Mouse (Mus musculus): ENCODE data around the gene Cebpa. TPM values are rescaled to one million over a fixed set of nuclear protein-coding genes. Genes with fewer than 3 reads are reported as not detected.

Cebpa gene
- polyA plus RNA-seq, 1 experiment from 2014 or later = 4.3 TPM

GRCm38 (mm10) chr7:35130059-35130738 lies 11.1 kb downstream of the Cebpa start:
- H3K4me2 ChIP-seq = no peak overlapping the region
- H3K9me3 ChIP-seq (replicated peaks) = no peaks in the 10 kb centered on the region
- no peaks in the 10 kb centered on the region for H3K36me3 ChIP-seq
- H3K9ac ChIP-seq = no peak overlapping the region
- H3K4me3 ChIP-seq (replicated peaks) = no peak overlapping the region
- no peak overlapping the region for H3K27ac ChIP-seq
- 72% methylated on average over 13 of the region's 13 CpGs for WGBS (ENCODE audit: insufficient replicate concordance)
- DNase-seq (no peak), ATAC-seq (ENCODE audit: low read depth) (no peak)
- no peaks in the 10 kb centered on the region for H3K27me3 ChIP-seq
- peaks cover 35% of the 10 kb centered on the region for H3K4me1 ChIP-seq (replicated peaks)

- 66% methylated on average over 5 of the region's 5 CpGs for WGBS (ENCODE audit: insufficient replicate concordance)
- H3K27me3 ChIP-seq = no peaks in the 10 kb centered on the region
- ATAC-seq (ENCODE audit: low read depth) (no peak), DNase-seq (no peak)
- H3K27ac ChIP-seq = no peak overlapping the region
- H3K4me3 ChIP-seq (replicated peaks) = no peak overlapping the region
- H3K4me2 ChIP-seq = no peak overlapping the region
- H3K9ac ChIP-seq = no peak overlapping the region
- peaks cover 35% of the 10 kb centered on the region for H3K4me1 ChIP-seq (replicated peaks)
- H3K36me3 ChIP-seq = no peaks in the 10 kb centered on the region
- H3K9me3 ChIP-seq (replicated peaks) = no peaks in the 10 kb centered on the region
Observed at GRCm38 (mm10) chr7:35130888-35131287, 11.8 kb downstream of the Cebpa start.

- ATAC-seq (ENCODE audit: low read depth) (no peak), DNase-seq (no peak)
- H3K36me3 ChIP-seq = no peaks in the 10 kb centered on the region
- peaks cover 28% of the 10 kb centered on the region for H3K4me1 ChIP-seq (replicated peaks)
- no peak overlapping the region for H3K27ac ChIP-seq
- H3K9ac ChIP-seq = no peak overlapping the region
- no peak overlapping the region for H3K4me3 ChIP-seq (replicated peaks)
- no peaks in the 10 kb centered on the region for H3K9me3 ChIP-seq (replicated peaks)
- H3K27me3 ChIP-seq = no peaks in the 10 kb centered on the region
- H3K4me2 ChIP-seq = no peak overlapping the region
- 80% methylated on average over 9 of the region's 9 CpGs for WGBS (ENCODE audit: insufficient replicate concordance)
Observed at GRCm38 (mm10) chr7:35131601-35132000, 12.5 kb downstream of the Cebpa start.

GRCm38 (mm10) chr7:35134621-35135020 lies 15.5 kb downstream of the Cebpa start:
- Histone ChIP-seq H3K27me3 (no peaks in the 10 kb centered on the region), H3K4me1 (replicated peaks) (no peaks in the 10 kb centered on the region; the same call in 1 of the 2 replicates), H3K9ac (no peak overlapping the region), H3K36me3 (no peaks in the 10 kb centered on the region), H3K9me3 (replicated peaks) (no peaks in the 10 kb centered on the region), H3K4me3 (replicated peaks) (no peak overlapping the region), H3K27ac (no peak overlapping the region), H3K4me2 (no peak overlapping the region)
- DNase-seq (no peak), ATAC-seq (ENCODE audit: low read depth) (no peak)
- WGBS (ENCODE audit: insufficient replicate concordance) = 41% methylated on average over 5 of the region's 5 CpGs

GRCm38 (mm10) chr7:35137524-35137923 lies 18.4 kb downstream of the Cebpa start:
- H3K9ac ChIP-seq = no peak overlapping the region
- no peak overlapping the region for H3K4me2 ChIP-seq
- ATAC-seq (ENCODE audit: low read depth) = no peak
- 47% methylated on average over 1 of the region's 1 CpGs for WGBS (ENCODE audit: insufficient replicate concordance)
- H3K27me3 ChIP-seq = no peaks in the 10 kb centered on the region
- no peak for DNase-seq
- peaks cover 13% of the 10 kb centered on the region for H3K4me1 ChIP-seq (replicated peaks)
- no peaks in the 10 kb centered on the region for H3K9me3 ChIP-seq (replicated peaks)
- no peak overlapping the region for H3K4me3 ChIP-seq (replicated peaks)
- no peaks in the 10 kb centered on the region for H3K36me3 ChIP-seq
- no peak overlapping the region for H3K27ac ChIP-seq

DNA sequence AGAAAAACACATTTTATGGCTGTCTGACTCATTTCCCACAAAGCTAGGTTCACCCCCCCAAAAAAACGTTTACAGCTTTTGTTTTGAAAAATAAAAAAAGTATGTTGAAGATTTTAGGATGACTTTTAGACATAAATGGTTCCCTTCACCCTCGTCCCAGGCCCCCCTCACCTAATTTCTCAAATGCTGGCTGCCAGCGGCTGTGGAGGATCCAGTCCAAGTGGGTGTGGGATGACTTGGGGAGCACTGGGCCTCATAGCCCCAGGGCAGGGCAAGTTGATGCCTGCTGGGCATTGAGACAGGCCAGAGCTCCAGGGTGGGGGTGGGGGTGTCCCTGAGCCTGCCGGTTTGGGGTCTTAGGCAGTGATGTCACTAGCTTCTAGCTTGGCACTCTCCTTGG lies 19.4 kb downstream of the Cebpa start:
- H3K4me1 ChIP-seq (replicated peaks) = peaks cover 17% of the 10 kb centered on the region
- H3K9ac ChIP-seq = no peak overlapping the region
- no peaks in the 10 kb centered on the region for H3K9me3 ChIP-seq (replicated peaks)
- no peak overlapping the region for H3K4me2 ChIP-seq
- DNase-seq (no peak), ATAC-seq (ENCODE audit: low read depth) (no peak)
- H3K27me3 ChIP-seq = no peaks in the 10 kb centered on the region
- whole genome bisulfite sequencing (ENCODE audit: insufficient replicate concordance) = 45% methylated on average over 4 of the region's 4 CpGs
- no peaks in the 10 kb centered on the region for H3K36me3 ChIP-seq
- no peak overlapping the region for H3K4me3 ChIP-seq (replicated peaks)
- no peak overlapping the region for H3K27ac ChIP-seq

DNA sequence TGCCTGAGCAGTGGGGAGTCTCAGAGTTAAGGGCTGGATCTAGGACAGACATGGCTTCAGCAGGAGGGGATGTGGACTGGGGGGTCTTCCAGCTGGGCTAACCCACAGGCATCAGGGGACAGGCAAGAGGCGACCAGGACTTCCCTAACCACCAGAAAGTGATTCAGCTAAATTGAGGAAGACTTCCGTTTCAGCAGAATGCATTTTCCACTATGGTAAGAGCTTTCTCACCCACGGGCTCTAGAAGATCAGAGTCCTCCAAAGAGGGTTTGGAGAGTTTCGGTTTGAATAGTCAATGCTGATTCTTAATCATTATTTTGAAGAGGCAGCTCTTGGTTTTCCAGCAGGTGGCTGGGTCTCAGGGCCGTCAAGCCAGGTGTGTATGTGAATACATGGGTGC lies 20.8 kb downstream of the Cebpa start:
- WGBS (ENCODE audit: insufficient replicate concordance) = 33% methylated on average over 5 of the region's 5 CpGs
- Histone ChIP-seq H3K9ac (no peak overlapping the region), H3K4me2 (no peak overlapping the region), H3K4me3 (replicated peaks) (no peak overlapping the region), H3K9me3 (replicated peaks) (no peaks in the 10 kb centered on the region), H3K36me3 (no peaks in the 10 kb centered on the region), H3K27ac (no peak overlapping the region), H3K27me3 (no peaks in the 10 kb centered on the region), H3K4me1 (replicated peaks) (peaks cover 26% of the 10 kb centered on the region)
- DNase-seq = no peak
- ATAC-seq (ENCODE audit: low read depth) = no peak

- Histone ChIP-seq H3K4me1 (replicated peaks) (peaks cover 39% of the 10 kb centered on the region), H3K4me3 (replicated peaks) (no peak overlapping the region), H3K27ac (no peak overlapping the region), H3K9ac (peak overlapping the region; percentile 15; the same call in 1 of the 2 replicates), H3K4me2 (no peak overlapping the region), H3K36me3 (no peaks in the 10 kb centered on the region), H3K27me3 (no peaks in the 10 kb centered on the region), H3K9me3 (replicated peaks) (no peaks in the 10 kb centered on the region)
- DNase-seq (no peak), ATAC-seq (ENCODE audit: low read depth) (no peak)
- 51% methylated on average over 5 of the region's 5 CpGs for WGBS (ENCODE audit: insufficient replicate concordance)
Observed at GRCm38 (mm10) chr7:35141519-35141918, 22.4 kb downstream of the Cebpa start.

DNA sequence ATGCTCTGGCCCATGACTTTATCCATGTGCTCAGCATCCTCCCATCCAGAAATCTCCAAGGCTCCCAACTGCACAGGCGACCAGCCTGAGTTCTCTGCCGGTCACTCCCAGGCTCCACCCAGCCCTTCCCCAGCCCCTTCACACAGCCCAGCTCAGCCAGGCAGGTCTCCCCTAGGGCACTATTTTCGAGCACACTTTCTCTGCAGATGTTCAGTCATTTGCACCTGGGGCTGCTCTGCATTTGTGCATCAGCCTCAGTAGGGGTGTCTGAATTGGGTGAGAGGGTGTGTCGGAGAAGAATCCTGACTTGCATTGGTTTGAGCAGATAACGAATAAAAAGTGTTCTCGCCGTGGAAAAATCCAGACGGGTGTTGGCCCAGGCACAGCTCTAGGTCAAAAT lies 23.4 kb downstream of the Cebpa start:
- Histone ChIP-seq H3K27ac (no peak overlapping the region), H3K4me2 (no peak overlapping the region), H3K4me1 (replicated peaks) (peaks cover 43% of the 10 kb centered on the region), H3K9ac (no peak overlapping the region), H3K27me3 (no peaks in the 10 kb centered on the region), H3K36me3 (no peaks in the 10 kb centered on the region), H3K4me3 (replicated peaks) (no peak overlapping the region), H3K9me3 (replicated peaks) (no peaks in the 10 kb centered on the region)
- DNase-seq (no peak), ATAC-seq (ENCODE audit: low read depth) (no peak)
- 60% methylated on average over 8 of the region's 8 CpGs for WGBS (ENCODE audit: insufficient replicate concordance)

- no peak for DNase-seq
- Histone ChIP-seq H3K4me1 (replicated peaks) (peaks cover 48% of the 10 kb centered on the region), H3K36me3 (no peaks in the 10 kb centered on the region), H3K9me3 (replicated peaks) (no peaks in the 10 kb centered on the region), H3K27ac (peak overlapping the region; percentile 68), H3K27me3 (no peaks in the 10 kb centered on the region), H3K9ac (no peak overlapping the region), H3K4me3 (replicated peaks) (no peak overlapping the region), H3K4me2 (no peak overlapping the region)
- peak; percentile 84 for ATAC-seq (ENCODE audit: low read depth)
- 45% methylated on average over 6 of the region's 6 CpGs for WGBS (ENCODE audit: insufficient replicate concordance)
Observed at GRCm38 (mm10) chr7:35143864-35144618, 24.9 kb downstream of the Cebpa start.

DNA sequence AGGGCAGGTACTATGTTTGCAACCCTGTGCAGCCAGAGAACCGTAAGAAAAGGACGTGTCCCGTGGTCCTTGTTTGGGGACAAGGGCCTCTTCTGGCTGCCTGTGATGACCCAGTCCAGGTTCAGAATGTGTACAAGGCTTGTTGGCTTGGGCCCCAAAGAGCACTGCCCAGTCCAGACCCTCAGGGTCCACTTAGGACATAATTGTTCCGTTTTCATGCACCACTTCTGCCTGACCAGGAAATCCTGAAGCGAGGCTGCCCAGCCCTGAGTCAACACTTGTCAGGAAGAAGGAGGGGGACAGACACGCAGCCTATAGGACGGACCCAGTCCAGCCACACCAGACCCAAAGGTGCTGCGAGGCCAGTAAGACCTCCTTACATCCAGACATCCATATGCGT lies 26.0 kb downstream of the Cebpa start:
- DNase-seq (no peak), ATAC-seq (ENCODE audit: low read depth) (no peak)
- H3K9me3 ChIP-seq (replicated peaks) = no peaks in the 10 kb centered on the region
- no peaks in the 10 kb centered on the region for H3K36me3 ChIP-seq
- 44% methylated on average over 9 of the region's 9 CpGs for WGBS (ENCODE audit: insufficient replicate concordance)
- H3K27ac ChIP-seq = peak overlapping the region; percentile 68; the same call in 1 of the 2 replicates
- H3K27me3 ChIP-seq = no peaks in the 10 kb centered on the region
- no peak overlapping the region for H3K4me3 ChIP-seq (replicated peaks)
- peaks cover 58% of the 10 kb centered on the region for H3K4me1 ChIP-seq (replicated peaks)
- H3K4me2 ChIP-seq = no peak overlapping the region
- H3K9ac ChIP-seq = no peak overlapping the region

DNA sequence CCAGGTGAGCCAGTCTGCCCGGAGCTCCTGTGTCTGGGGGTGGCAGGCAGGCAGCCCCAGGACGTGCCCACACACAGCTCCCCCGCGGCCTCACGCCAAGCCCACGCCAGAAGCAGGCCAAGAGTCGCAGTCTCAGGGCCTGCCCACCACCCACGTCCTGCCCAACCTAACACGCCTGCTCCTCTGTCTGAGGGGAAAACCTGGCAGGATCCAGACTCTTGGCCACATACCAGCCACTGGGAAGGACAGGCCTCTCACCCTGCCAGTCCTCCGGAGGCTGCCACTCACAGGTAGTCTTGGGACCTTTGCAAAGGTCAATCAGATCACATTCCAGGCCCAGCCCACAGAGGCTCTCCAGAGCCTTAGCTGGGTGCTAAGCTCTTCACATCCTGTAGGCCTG lies 27.2 kb downstream of the Cebpa start:
- no peak overlapping the region for H3K4me3 ChIP-seq (replicated peaks)
- ATAC-seq (ENCODE audit: low read depth) = no peak
- peaks cover 63% of the 10 kb centered on the region for H3K4me1 ChIP-seq (replicated peaks)
- no peaks in the 10 kb centered on the region for H3K9me3 ChIP-seq (replicated peaks)
- 73% methylated on average over 10 of the region's 10 CpGs for WGBS (ENCODE audit: insufficient replicate concordance)
- H3K36me3 ChIP-seq = no peaks in the 10 kb centered on the region
- no peak overlapping the region for H3K4me2 ChIP-seq
- no peaks in the 10 kb centered on the region for H3K27me3 ChIP-seq
- no peak for DNase-seq
- H3K9ac ChIP-seq = no peak overlapping the region
- H3K27ac ChIP-seq = peak overlapping the region; percentile 13; the same call in 1 of the 2 replicates

All from liver, embryonic 13.5 days (tissue).